8 mouse cellular contexts compared by ENCODE assay signal in the genomic region with DNA sequence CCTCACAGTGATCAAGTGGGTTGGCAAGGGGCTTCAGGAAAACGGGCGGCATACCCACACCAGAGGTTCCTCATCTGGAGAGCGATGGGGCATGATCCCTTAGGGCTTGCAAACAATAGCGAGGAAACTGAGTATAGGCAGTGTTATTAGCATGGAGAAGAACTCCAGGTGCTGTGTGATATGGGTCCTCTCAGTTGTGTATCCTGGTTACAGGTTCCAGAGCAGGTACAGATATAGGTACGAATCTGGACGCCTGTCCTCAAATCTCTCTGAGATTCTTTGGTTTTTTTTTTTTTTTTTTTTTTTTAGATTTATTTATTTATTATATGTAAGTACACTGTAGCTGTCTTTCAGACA. TPM values are rescaled to one million over a fixed set of nuclear protein-coding genes. Genes with fewer than 3 reads are reported as not detected.
DNase-seq lines count a peak whose midpoint lies in the region; ATAC-seq and TF ChIP-seq lines count a peak whose summit lies in the region.

No protein-coding gene starts in this region.

- H3K36me3 ChIP-seq in heart, embryonic 12.5 days: peaks cover 20% of the 10 kb centered on the region
- no peaks in the 10 kb centered on the region for H3K36me3 ChIP-seq in ES-Bruce4 (ENCODE audit: control insufficient read depth, insufficient read depth, low read length, poor library complexity, severe bottlenecking)
- no peaks in the 10 kb centered on the region for H3K36me3 ChIP-seq in forebrain, embryonic 16.5 days (ENCODE audit: control insufficient read depth, insufficient read depth)
- no peaks in the 10 kb centered on the region for H3K36me3 ChIP-seq in liver, postnatal 0 days (replicated peaks; ENCODE audit: insufficient read depth, low read length)

- no peak for TF ChIP-seq POLR2A in ES-Bruce4 (IDR thresholded peaks at IDR 0.05; ENCODE audit: insufficient read depth, low read length)

- H3K9me3 ChIP-seq in heart, embryonic 12.5 days (replicated peaks): no peaks in the 10 kb centered on the region
- H3K9me3 ChIP-seq in ES-Bruce4 (replicated peaks; ENCODE audit: control insufficient read depth, insufficient read depth, low read length, poor library complexity, severe bottlenecking): no peaks in the 10 kb centered on the region
- no peaks in the 10 kb centered on the region for H3K9me3 ChIP-seq in forebrain, embryonic 16.5 days (ENCODE audit: control insufficient read depth, low read length)
- H3K9me3 ChIP-seq in liver, postnatal 0 days (ENCODE audit: low read length): no peaks in the 10 kb centered on the region

- no peak for TF ChIP-seq CTCF in ES-Bruce4 (IDR thresholded peaks at IDR 0.05; ENCODE audit: low read depth, low read length)
- no peak for TF ChIP-seq CTCF in liver, postnatal 0 days (IDR thresholded peaks at IDR 0.05; ENCODE audit: low read depth)

- no peak overlapping the region; the same call in 1 of the 2 replicates for H3K27ac ChIP-seq in heart, embryonic 12.5 days (ENCODE audit: poor library complexity, severe bottlenecking)
- no peak overlapping the region for H3K27ac ChIP-seq in ES-Bruce4 (ENCODE audit: insufficient read depth, low read length)
- peak overlapping the region; percentile 17; the same call in 1 of the 2 replicates for H3K27ac ChIP-seq in forebrain, embryonic 16.5 days (ENCODE audit: low read length)
- 0 out of 2 replicates have a peak overlapping the region, but pooled peaks have one; percentile 31 for H3K27ac ChIP-seq in liver, postnatal 0 days (ENCODE audit: low read depth)

- no peaks in the 10 kb centered on the region for H3K27me3 ChIP-seq in heart, embryonic 12.5 days (replicated peaks)
- H3K27me3 ChIP-seq in ES-Bruce4 (ENCODE audit: control insufficient read depth, insufficient read depth, low read length, poor library complexity, severe bottlenecking): no peaks in the 10 kb centered on the region
- H3K27me3 ChIP-seq in forebrain, embryonic 16.5 days (replicated peaks; ENCODE audit: control insufficient read depth, insufficient read depth, low read length): no peaks in the 10 kb centered on the region
- no peaks in the 10 kb centered on the region for H3K27me3 ChIP-seq in liver, postnatal 0 days (ENCODE audit: insufficient read depth, low read length)

- H3K9ac ChIP-seq in heart, embryonic 12.5 days: peak overlapping the region; percentile 75
- H3K9ac ChIP-seq in ES-Bruce4 (ENCODE audit: low read depth, poor library complexity, severe bottlenecking): peak overlapping the region; percentile 51
- peak overlapping the region; percentile 65 for H3K9ac ChIP-seq in forebrain, embryonic 16.5 days (replicated peaks; ENCODE audit: low read depth, low read length)
- H3K9ac ChIP-seq in liver, postnatal 0 days (replicated peaks): peak overlapping the region; percentile 67

- ATAC-seq in heart, embryonic 12.5 days (ENCODE audit: insufficient number of reproducible peaks, low FRiP score): peak; percentile 30
- peak; percentile 65 for ATAC-seq in forebrain, embryonic 16.5 days
- ATAC-seq in liver, postnatal 0 days: peak; percentile 43
- no peak for ATAC-seq in megakaryocyte progenitor cell, adult 5-6 weeks (replicated peaks; ENCODE audit: poor library complexity)

- no peak for DNase-seq in heart, postnatal 4 days
- no peak for DNase-seq in liver, postnatal 0 days
- no peak for DNase-seq in right cerebral cortex, postnatal 14 days
- DNase-seq in left cerebral cortex, postnatal 36 days (ENCODE audit: low spot score in 2 of 2): no peak

- TF ChIP-seq EP300 in ES-Bruce4 (IDR thresholded peaks at IDR 0.05; ENCODE audit: insufficient read depth, low read depth, low read length): no peak
- TF ChIP-seq EP300 in liver, postnatal 0 days (IDR thresholded peaks at IDR 0.05; ENCODE audit: low read depth): no peak

- peak overlapping the region; percentile 70 for H3K4me2 ChIP-seq in heart, embryonic 12.5 days
- peak overlapping the region; percentile 51 for H3K4me2 ChIP-seq in forebrain, embryonic 16.5 days (ENCODE audit: low read length)
- H3K4me2 ChIP-seq in liver, postnatal 0 days (ENCODE audit: low read depth, low read length): peak overlapping the region; percentile 90

- peak overlapping the region; percentile 54 for H3K4me3 ChIP-seq in heart, embryonic 12.5 days
- peak overlapping the region; percentile 66 for H3K4me3 ChIP-seq in ES-Bruce4 (ENCODE audit: low read depth, low read length)
- peak overlapping the region; percentile 46 for H3K4me3 ChIP-seq in forebrain, embryonic 16.5 days (replicated peaks; ENCODE audit: low read length)
- H3K4me3 ChIP-seq in liver, postnatal 0 days (ENCODE audit: low read depth, low read length): peak overlapping the region; percentile 47; the same call in 1 of the 2 replicates

- no peaks in the 10 kb centered on the region for H3K4me1 ChIP-seq in heart, embryonic 12.5 days (replicated peaks)
- no peaks in the 10 kb centered on the region for H3K4me1 ChIP-seq in ES-Bruce4 (ENCODE audit: control insufficient read depth, insufficient read depth, low read length)
- peaks cover 15% of the 10 kb centered on the region for H3K4me1 ChIP-seq in forebrain, embryonic 16.5 days (replicated peaks; ENCODE audit: control insufficient read depth, insufficient read depth, low read length)
- H3K4me1 ChIP-seq in liver, postnatal 0 days (ENCODE audit: insufficient read depth): peaks cover 10% of the 10 kb centered on the region; the same call in 1 of the 2 replicates

- 42% methylated on average over 6 of the region's 6 CpGs for whole genome bisulfite sequencing in heart, embryonic 12.5 days
- 48% methylated on average over 6 of the region's 6 CpGs for WGBS in forebrain, embryonic 16.5 days
- WGBS in liver, postnatal 0 days (ENCODE audit: insufficient replicate concordance): 33% methylated on average over 6 of the region's 6 CpGs

- intact Hi-C loops in left cerebral cortex, postnatal 36 days (cut with DNase I): no loop called here

RNA-seq across cellular contexts. Expression of a gene that starts 0.3 kb away (rescaled TPM):
- 10.7 and 11.0 TPM in 2 replicates for polyA plus RNA-seq in heart, embryonic 12.5 days (2016; fragmentation: Nextera tagmentation; extraction: Ambion mirVana)
- 1 to 10 TPM; 5.4 to 8.2 TPM for total RNA-seq in heart, postnatal 4 days (2021)
- polyA plus RNA-seq in ES-Bruce4 (2011; ENCODE audit: insufficient read depth, insufficient read length, low read depth, missing spikeins): 5.8 and 6.9 TPM in 2 replicates
- polyA plus RNA-seq in forebrain, embryonic 16.5 days (2015; fragmentation: Nextera tagmentation; extraction: Ambion mirVana): 21.4 and 24.5 TPM in 2 replicates
- 2.1 and 2.2 TPM in 2 replicates for polyA plus RNA-seq in liver, postnatal 0 days (2015; fragmentation: Nextera tagmentation; extraction: Ambion mirVana)
- 10 to 100 TPM; 10.3 to 15.1 TPM for total RNA-seq in left cerebral cortex, postnatal 36 days (2021)
- total RNA-seq in megakaryocyte progenitor cell, adult 5-6 weeks (2015): 3.0 and 3.3 TPM in 2 replicates
- total RNA-seq in megakaryocyte progenitor cell, adult 5-6 weeks (2017): 6.3 and 6.5 TPM in 2 replicates

RNA-seq across cellular contexts. Expression of a gene that starts 0.3 kb away (rescaled TPM):
- 0.78 and 1.3 TPM in 2 replicates for polyA plus RNA-seq in heart, embryonic 12.5 days (2016; fragmentation: Nextera tagmentation; extraction: Ambion mirVana)
- 1 to 10 TPM; 1.4 to 1.6 TPM for total RNA-seq in heart, postnatal 4 days (2021)
- 2.9 and 3.3 TPM in 2 replicates for polyA plus RNA-seq in ES-Bruce4 (2011; ENCODE audit: insufficient read depth, insufficient read length, low read depth, missing spikeins)
- polyA plus RNA-seq in forebrain, embryonic 16.5 days (2015; fragmentation: Nextera tagmentation; extraction: Ambion mirVana): 1.1 and 1.3 TPM in 2 replicates
- 0.46 and 0.72 TPM in 2 replicates for polyA plus RNA-seq in liver, postnatal 0 days (2015; fragmentation: Nextera tagmentation; extraction: Ambion mirVana)
- under 1 TPM; 0.61 to 0.81 TPM for total RNA-seq in left cerebral cortex, postnatal 36 days (2021)
- total RNA-seq in megakaryocyte progenitor cell, adult 5-6 weeks (2015): 2.2 TPM in 2 replicates
- total RNA-seq in megakaryocyte progenitor cell, adult 5-6 weeks (2017): 2.9 TPM in 2 replicates

RNA-seq across cellular contexts. Expression of a gene that starts 22.7 kb away (rescaled TPM):
- polyA plus RNA-seq in heart, embryonic 12.5 days (2016; fragmentation: Nextera tagmentation; extraction: Ambion mirVana): 47.4 and 50.6 TPM in 2 replicates
- total RNA-seq in heart, postnatal 4 days (2021): 10 to 100 TPM; 56.8 to 60.0 TPM
- 89.5 and 90.9 TPM in 2 replicates for polyA plus RNA-seq in ES-Bruce4 (2011; ENCODE audit: insufficient read depth, insufficient read length, low read depth, missing spikeins)
- 67.3 and 68.0 TPM in 2 replicates for polyA plus RNA-seq in forebrain, embryonic 16.5 days (2015; fragmentation: Nextera tagmentation; extraction: Ambion mirVana)
- polyA plus RNA-seq in liver, postnatal 0 days (2015; fragmentation: Nextera tagmentation; extraction: Ambion mirVana): 9.3 and 10.1 TPM in 2 replicates
- 10 to 100 TPM; 60.0 to 75.6 TPM for total RNA-seq in left cerebral cortex, postnatal 36 days (2021)
- 44.6 and 57.1 TPM in 2 replicates for total RNA-seq in megakaryocyte progenitor cell, adult 5-6 weeks (2015)
- total RNA-seq in megakaryocyte progenitor cell, adult 5-6 weeks (2017): 35.2 and 41.4 TPM in 2 replicates

RNA-seq across cellular contexts. Expression of a gene that starts 31.1 kb away (rescaled TPM):
- polyA plus RNA-seq in heart, embryonic 12.5 days (2016; fragmentation: Nextera tagmentation; extraction: Ambion mirVana): 57.2 and 60.6 TPM in 2 replicates
- 10 to 100 TPM; 55.6 to 64.5 TPM for total RNA-seq in heart, postnatal 4 days (2021)
- polyA plus RNA-seq in ES-Bruce4 (2011; ENCODE audit: insufficient read depth, insufficient read length, low read depth, missing spikeins): 106 TPM in 2 replicates
- polyA plus RNA-seq in forebrain, embryonic 16.5 days (2015; fragmentation: Nextera tagmentation; extraction: Ambion mirVana): 48.2 and 58.2 TPM in 2 replicates
- polyA plus RNA-seq in liver, postnatal 0 days (2015; fragmentation: Nextera tagmentation; extraction: Ambion mirVana): 9.2 and 11.2 TPM in 2 replicates
- total RNA-seq in left cerebral cortex, postnatal 36 days (2021): 10 to 100 TPM; 59.7 to 76.4 TPM
- total RNA-seq in megakaryocyte progenitor cell, adult 5-6 weeks (2015): 80.1 and 106 TPM in 2 replicates
- total RNA-seq in megakaryocyte progenitor cell, adult 5-6 weeks (2017): 17.7 and 23.8 TPM in 2 replicates

RNA-seq across cellular contexts. Expression of a gene that starts 48.4 kb away (rescaled TPM):
- polyA plus RNA-seq in heart, embryonic 12.5 days (2016; fragmentation: Nextera tagmentation; extraction: Ambion mirVana): 22.5 and 23.6 TPM in 2 replicates
- 10 to 100 TPM; 25.6 to 27.1 TPM for total RNA-seq in heart, postnatal 4 days (2021)
- polyA plus RNA-seq in ES-Bruce4 (2011; ENCODE audit: insufficient read depth, insufficient read length, low read depth, missing spikeins): 23.6 and 24.6 TPM in 2 replicates
- polyA plus RNA-seq in forebrain, embryonic 16.5 days (2015; fragmentation: Nextera tagmentation; extraction: Ambion mirVana): 9.8 and 10.2 TPM in 2 replicates
- 5.8 and 6.0 TPM in 2 replicates for polyA plus RNA-seq in liver, postnatal 0 days (2015; fragmentation: Nextera tagmentation; extraction: Ambion mirVana)
- 10 to 100 TPM; 50.9 to 53.5 TPM for total RNA-seq in left cerebral cortex, postnatal 36 days (2021)
- 27.3 and 40.7 TPM in 2 replicates for total RNA-seq in megakaryocyte progenitor cell, adult 5-6 weeks (2015)
- 26.8 and 30.3 TPM in 2 replicates for total RNA-seq in megakaryocyte progenitor cell, adult 5-6 weeks (2017)

Comparison
In these comparisons a context has a peak if more than half of its experiments do, and no peak if none do; other contexts are left out.
1. H3K27ac ChIP-seq: peak in forebrain, embryonic 16.5 days (single experiment) and liver, postnatal 0 days (single experiment); none in heart, embryonic 12.5 days (single experiment) and ES-Bruce4 (single experiment).
2. Peak in every context shown above with its lines, with median percentiles within 50 percentile points of each other: H3K4me2 ChIP-seq, H3K4me3 ChIP-seq and H3K9ac ChIP-seq.